Comparison of ENCODE assay signal across 11 mouse cellular contexts in genomic region chr2:33129005-33129404, GRCm38 (mm10). TPM values are rescaled to one million over a fixed set of nuclear protein-coding genes. Genes with fewer than 3 reads are reported as not detected.
DNase-seq lines count a peak whose midpoint lies in the region; ATAC-seq and TF ChIP-seq lines count a peak whose summit lies in the region.
"Had no signal": no experiment of that assay in that cellular context is flagged by ENCODE, and none has a peak within 500 bp of the region (broad histone marks: within the 10 kb centered on the region; RNA-seq: fewer than 3 reads in every experiment).

No protein-coding gene starts in this region.

- no peak for TF ChIP-seq CTCF in testis, adult 2 months (IDR thresholded peaks at IDR 0.05; ENCODE audit: control insufficient read depth, insufficient read depth, insufficient replicate concordance, low read depth, low read length)

- H3K27me3 ChIP-seq in heart, embryonic 14.5 days (ENCODE audit: control insufficient read depth, insufficient read depth, low read length), result peaks cover 7% of the 10 kb centered on the region; the same call in 1 of the 2 replicates
- no peaks in the 10 kb centered on the region for H3K27me3 ChIP-seq in testis, adult 2 months (ENCODE audit: control insufficient read depth, insufficient read depth, low read length)
- no peaks in the 10 kb centered on the region for H3K27me3 ChIP-seq in hindbrain, embryonic 15.5 days
- H3K27me3 ChIP-seq in splenic B cell, adult 2 months (ENCODE audit: control insufficient read depth, insufficient read depth, low read length, poor library complexity, severe bottlenecking), result no peaks in the 10 kb centered on the region

- peaks cover 6 to 13% of the 10 kb centered on the region in 2 experiments; a peak in 3 of 4 replicates for H3K4me1 ChIP-seq in heart, embryonic 14.5 days (ENCODE audit: control insufficient read depth in 2 of 2, insufficient read depth in 2 of 2, low read length in 2 of 2)
- H3K4me1 ChIP-seq in testis, adult 2 months (ENCODE audit: control insufficient read depth, insufficient read depth, low read length), result peaks cover 14% of the 10 kb centered on the region
- peaks cover 29% of the 10 kb centered on the region for H3K4me1 ChIP-seq in hindbrain, embryonic 15.5 days (replicated peaks)

- H3K4me2 ChIP-seq in heart, embryonic 14.5 days (ENCODE audit: low read length), result peak overlapping the region; percentile 91
- peak overlapping the region; percentile 89 for H3K4me2 ChIP-seq in hindbrain, embryonic 15.5 days

- H3K9me3 ChIP-seq in heart, embryonic 14.5 days (ENCODE audit: control insufficient read depth, low read length), result no peaks in the 10 kb centered on the region
- no peaks in the 10 kb centered on the region for H3K9me3 ChIP-seq in hindbrain, embryonic 15.5 days

- TF ChIP-seq POLR2A in testis, adult 2 months (IDR thresholded peaks at IDR 0.05; ENCODE audit: control insufficient read depth, low read depth, low read length), result no peak

- intact Hi-C loops in left cerebral cortex, postnatal 10 days (cut with DNase I), result loop anchor here (10.0 kb wide), 1 partner anchor 104 kb away; no protein-coding TSS in a partner anchor

- 0 out of 2 replicates have a peak overlapping the region, but pooled peaks have one; percentile 82 for H3K9ac ChIP-seq in heart, embryonic 14.5 days (ENCODE audit: low read length)
- H3K9ac ChIP-seq in hindbrain, embryonic 15.5 days, result peak overlapping the region; percentile 56

- DNase-seq in heart, postnatal 4 days, result no peak
- DNase-seq in testis, postnatal 10 days (ENCODE audit: low spot score), result no peak
- DNase-seq in splenic B cell, adult 2 months (ENCODE audit: low read depth, low spot score), result peak; percentile 8
- DNase-seq in left cerebral cortex, postnatal 10 days (ENCODE audit: extremely low spot score in 1 of 2, low spot score in 2 of 2), result no peak
- no peak for DNase-seq in right cerebral cortex, postnatal 10 days (ENCODE audit: low spot score in 2 of 2)
- DNase-seq: kidney, postnatal 14 days had no signal

- no peak overlapping the region for H3K27ac ChIP-seq in heart, embryonic 14.5 days (replicated peaks in 1 of 2; ENCODE audit: control insufficient read depth in 1 of 2, insufficient read depth in 1 of 2, low read depth in 2 of 2, low read length in 2 of 2)
- no peak overlapping the region for H3K27ac ChIP-seq in testis, adult 2 months (ENCODE audit: control insufficient read depth, insufficient read depth, low read depth, low read length)
- no peak overlapping the region for H3K27ac ChIP-seq in hindbrain, embryonic 15.5 days (replicated peaks)

- no peaks in the 10 kb centered on the region for H3K36me3 ChIP-seq in heart, embryonic 14.5 days (ENCODE audit: control insufficient read depth, insufficient read depth, low read length)
- H3K36me3 ChIP-seq in testis, adult 2 months (ENCODE audit: control insufficient read depth, insufficient read depth, low read length), result no peaks in the 10 kb centered on the region; the same call in 1 of the 2 replicates
- H3K36me3 ChIP-seq in hindbrain, embryonic 15.5 days, result no peaks in the 10 kb centered on the region
- no peaks in the 10 kb centered on the region for H3K36me3 ChIP-seq in splenic B cell, adult 2 months (ENCODE audit: control insufficient read depth, insufficient read depth, low read length, poor library complexity, severe bottlenecking)

- H3K4me3 ChIP-seq in heart, embryonic 14.5 days (ENCODE audit: control insufficient read depth in 1 of 2, insufficient read depth in 1 of 2, low read depth in 1 of 2, low read length in 2 of 2), result no peak overlapping the region; a peak in 1 of 4 replicates
- H3K4me3 ChIP-seq in testis, adult 2 months (ENCODE audit: control insufficient read depth, low read depth, low read length), result peak overlapping the region; percentile 94
- peak overlapping the region; percentile 53 for H3K4me3 ChIP-seq in hindbrain, embryonic 15.5 days

- no peak for ATAC-seq in heart, embryonic 14.5 days (ENCODE audit: insufficient number of reproducible peaks, insufficient read depth, low FRiP score, low read depth)
- no peak for ATAC-seq in hindbrain, embryonic 15.5 days (ENCODE audit: low FRiP score, low read depth)
- ATAC-seq: activated CD4-positive, CD25-positive, alpha-beta regulatory T cell, adult 4 months had no signal

- WGBS in heart, embryonic 14.5 days, result 66% methylated on average over 2 of the region's 2 CpGs
- 72% methylated on average over 2 of the region's 2 CpGs for WGBS in hindbrain, embryonic 15.5 days

RNA-seq across cellular contexts. Expression of gene Garnl3, which starts 2.4 kb away (rescaled TPM):
- 9.0 and 11.0 TPM in 2 replicates for polyA plus RNA-seq in heart, embryonic 14.5 days (2014; fragmentation: Nextera tagmentation; extraction: Ambion mirVana)
- total RNA-seq in heart, postnatal 4 days (2021), result 10 to 100 TPM in 1 of 2 experiments, 1 to 10 TPM in 1; 9.7 to 11.6 TPM
- polyA plus RNA-seq in testis, adult 2 months (2012; rRNA removed), result 46.5 and 54.3 TPM in 2 replicates
- 56.7 and 57.1 TPM in 2 replicates for polyA plus RNA-seq in hindbrain, embryonic 15.5 days (2015; fragmentation: Nextera tagmentation; extraction: Ambion mirVana)
- total RNA-seq in left cerebral cortex, postnatal 10 days (2021), result 100 to 1,000 TPM; 183 TPM
- polyA plus RNA-seq: erythroblast, embryonic 14.5 days had no signal

Comparison
In these comparisons a context has a peak if more than half of its experiments do, and no peak if none do; other contexts are left out.
1. H3K4me3 ChIP-seq: peak in testis, adult 2 months (single experiment) and hindbrain, embryonic 15.5 days (single experiment); none in heart, embryonic 14.5 days (0 of 2).